Mouse (Mus musculus): ENCODE data around the gene Gm10277. TPM values are rescaled to one million over a fixed set of nuclear protein-coding genes. Genes with fewer than 3 reads are reported as not detected.

The Gm10277 gene
- polyA plus RNA-seq, 1 experiment, result not detected

DNA sequence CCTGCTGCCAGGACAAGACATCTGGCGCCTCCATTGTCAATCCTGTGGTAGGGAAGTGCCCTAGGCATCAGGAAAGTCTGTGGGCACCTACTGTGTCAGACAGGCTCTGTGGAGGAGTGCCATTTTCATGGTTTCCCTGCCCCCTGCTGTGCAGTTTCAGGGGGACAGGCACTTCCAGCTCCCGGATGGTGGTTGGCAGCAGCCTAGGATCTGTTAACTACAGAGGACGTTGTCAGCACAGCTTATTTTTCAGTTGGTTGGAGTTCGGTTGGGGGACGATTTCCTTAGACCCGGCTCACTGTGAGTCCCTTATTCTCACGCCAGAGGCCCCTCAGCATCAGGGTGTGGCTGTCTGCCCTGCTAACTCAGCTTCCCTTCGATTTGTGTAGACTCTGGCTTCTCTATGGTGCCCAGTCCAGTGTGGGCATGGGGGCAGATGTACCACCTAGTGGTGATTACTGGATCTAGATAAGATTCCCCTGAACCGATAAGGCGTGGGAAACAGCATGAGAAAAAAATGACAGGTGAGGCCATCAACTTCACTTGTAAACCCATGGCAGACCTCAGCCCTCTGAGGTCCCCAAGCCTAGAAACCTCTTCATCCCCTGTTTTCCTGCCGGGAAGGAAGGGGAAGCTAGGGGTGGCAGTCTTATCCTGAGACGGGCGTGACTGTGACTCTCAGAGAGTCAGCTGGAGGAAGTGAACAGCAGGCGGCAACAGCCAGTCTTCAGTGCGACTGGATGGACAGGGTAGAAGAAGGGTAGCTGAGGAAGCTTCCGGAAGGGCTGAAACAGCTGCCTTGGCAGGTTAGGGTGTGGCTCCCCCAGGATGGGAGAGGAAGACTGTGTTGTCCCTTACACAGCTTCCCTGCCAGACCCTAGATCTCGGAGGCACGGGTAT is 3.5 kb downstream of the Gm10277 start:
- H3K4me3 ChIP-seq (ENCODE audit: low read depth, low read length), result peak overlapping the region; percentile 24
- H3K36me3 ChIP-seq (ENCODE audit: control insufficient read depth, insufficient read depth, low read length), result peaks cover 8% of the 10 kb centered on the region
- 13% methylated on average over 18 of the region's 18 CpGs for WGBS
- peaks cover 52% of the 10 kb centered on the region for H3K4me1 ChIP-seq (ENCODE audit: control insufficient read depth, insufficient read depth, insufficient read length, low read length)
- no peaks in the 10 kb centered on the region for H3K27me3 ChIP-seq (ENCODE audit: control insufficient read depth, insufficient read depth, low read length)
- peak; percentile 11; the same call in 1 of the 2 replicates for TF ChIP-seq CTCF (IDR thresholded peaks at IDR 0.05; ENCODE audit: extremely low read depth, insufficient read length, insufficient replicate concordance, low read depth, low read length)
- TF ChIP-seq POLR2A (IDR thresholded peaks at IDR 0.05; ENCODE audit: low read depth, low read length), result no peak; the same call in 1 of the 2 replicates
- H3K27ac ChIP-seq (ENCODE audit: insufficient read depth, low read depth, low read length), result peak overlapping the region; percentile 97

DNA sequence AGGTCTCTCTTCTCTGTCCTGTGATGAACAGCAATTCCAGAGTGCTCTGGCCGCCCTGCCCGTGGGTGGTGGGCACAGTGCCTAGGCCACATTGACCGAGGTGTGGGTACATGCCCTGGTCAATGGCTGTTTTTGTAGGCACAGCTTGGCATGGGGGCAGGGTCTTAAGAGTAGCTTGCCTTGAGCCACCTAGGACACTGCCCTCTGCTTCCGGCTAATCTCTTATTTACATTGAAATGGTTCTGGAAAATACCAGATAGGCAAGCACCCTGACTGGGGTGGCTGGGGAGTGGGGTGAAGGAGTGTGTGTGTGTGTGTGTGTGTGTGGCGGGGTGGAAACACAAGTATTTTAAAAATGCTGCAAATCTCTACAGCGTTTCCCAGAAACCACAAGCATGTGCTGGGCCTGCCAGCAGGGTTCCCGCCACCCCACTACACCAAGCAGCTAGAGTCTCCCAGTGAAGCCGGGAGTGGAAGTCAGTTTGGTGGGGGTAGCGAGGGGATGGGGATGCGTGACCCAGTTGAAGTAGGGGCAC is 4.3 kb downstream of the Gm10277 start:
- Histone ChIP-seq H3K4me1 (ENCODE audit: control insufficient read depth, insufficient read depth, insufficient read length, low read length) (peaks cover 52% of the 10 kb centered on the region), H3K27ac (ENCODE audit: insufficient read depth, low read depth, low read length) (peak overlapping the region; percentile 97), H3K4me3 (ENCODE audit: low read depth, low read length) (no peak overlapping the region), H3K27me3 (ENCODE audit: control insufficient read depth, insufficient read depth, low read length) (no peaks in the 10 kb centered on the region), H3K36me3 (ENCODE audit: control insufficient read depth, insufficient read depth, low read length) (peaks cover 10% of the 10 kb centered on the region)
- WGBS, result 67% methylated on average over 10 of the region's 10 CpGs
- TF ChIP-seq CTCF (IDR thresholded peaks at IDR 0.05; ENCODE audit: extremely low read depth, insufficient read length, insufficient replicate concordance, low read depth, low read length), result no peak
- TF ChIP-seq POLR2A (IDR thresholded peaks at IDR 0.05; ENCODE audit: low read depth, low read length), result no peak

DNA sequence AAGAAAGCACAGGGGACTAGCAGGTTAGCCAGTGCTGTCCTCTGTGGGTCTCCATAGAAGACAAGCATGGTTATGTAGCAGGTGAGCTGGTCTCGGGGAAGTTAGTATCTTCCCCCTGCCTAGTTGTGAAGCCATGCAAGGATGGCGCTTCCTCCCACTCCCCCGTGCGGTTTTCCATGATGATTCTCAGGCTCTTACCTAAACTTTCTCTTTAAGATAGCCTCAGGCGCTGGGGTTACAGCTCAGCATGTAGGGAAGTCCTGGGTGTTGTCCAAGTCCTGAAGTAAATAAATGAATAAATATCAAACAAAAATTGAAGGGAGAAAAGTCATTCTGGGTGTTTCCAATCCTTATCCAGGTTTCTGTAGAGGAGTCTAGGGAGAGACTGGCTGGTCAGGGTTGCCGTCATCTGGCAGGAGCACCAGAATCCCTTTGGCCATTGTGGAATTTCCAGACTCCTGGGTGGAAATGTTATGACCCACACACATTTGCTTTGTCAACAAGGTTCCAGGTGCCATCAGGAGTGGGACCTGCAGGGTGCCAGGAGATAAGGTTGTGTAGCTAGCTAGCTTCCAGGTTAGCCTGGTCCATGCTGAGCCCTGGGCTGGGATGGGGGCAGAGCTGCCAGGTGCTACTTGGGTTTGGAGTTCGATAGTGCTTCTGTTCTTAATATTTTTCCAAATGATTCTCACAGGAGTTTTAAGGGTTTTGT is 5.3 kb downstream of the Gm10277 start:
- no peak for TF ChIP-seq POLR2A (IDR thresholded peaks at IDR 0.05; ENCODE audit: low read depth, low read length)
- no peak for TF ChIP-seq CTCF (IDR thresholded peaks at IDR 0.05; ENCODE audit: extremely low read depth, insufficient read length, insufficient replicate concordance, low read depth, low read length)
- peaks cover 52% of the 10 kb centered on the region for H3K4me1 ChIP-seq (ENCODE audit: control insufficient read depth, insufficient read depth, insufficient read length, low read length)
- H3K4me3 ChIP-seq (ENCODE audit: low read depth, low read length), result no peak overlapping the region
- 73% methylated on average over 7 of the region's 7 CpGs for WGBS
- H3K27ac ChIP-seq (ENCODE audit: insufficient read depth, low read depth, low read length), result peak overlapping the region; percentile 33; the same call in 1 of the 2 replicates
- peaks cover 19% of the 10 kb centered on the region for H3K36me3 ChIP-seq (ENCODE audit: control insufficient read depth, insufficient read depth, low read length)
- no peaks in the 10 kb centered on the region for H3K27me3 ChIP-seq (ENCODE audit: control insufficient read depth, insufficient read depth, low read length)

DNA sequence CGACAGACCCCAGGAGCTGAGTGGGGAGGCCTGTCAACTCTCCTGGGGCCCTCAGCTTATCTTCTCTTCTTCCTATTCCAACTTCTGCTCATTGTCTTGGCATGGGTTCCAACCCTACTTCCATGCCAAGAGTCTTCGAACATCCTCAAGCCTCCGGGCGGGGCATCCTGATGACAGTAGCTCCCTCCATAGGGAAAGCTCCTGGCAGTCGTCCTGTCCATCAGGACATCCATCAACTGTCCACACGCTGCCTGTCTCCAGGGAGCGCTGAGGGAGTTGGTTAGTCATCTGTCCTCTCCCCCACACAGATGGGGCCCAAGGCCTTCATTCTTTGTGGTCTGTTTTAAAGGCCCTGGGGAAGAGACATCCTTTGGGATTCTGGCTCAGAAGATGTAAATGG is 6.5 kb downstream of the Gm10277 start:
- H3K4me3 ChIP-seq (ENCODE audit: low read depth, low read length), result no peak overlapping the region
- H3K27me3 ChIP-seq (ENCODE audit: control insufficient read depth, insufficient read depth, low read length), result no peaks in the 10 kb centered on the region
- H3K4me1 ChIP-seq (ENCODE audit: control insufficient read depth, insufficient read depth, insufficient read length, low read length), result peaks cover 45% of the 10 kb centered on the region
- 67% methylated on average over 7 of the region's 7 CpGs for WGBS
- peaks cover 22% of the 10 kb centered on the region for H3K36me3 ChIP-seq (ENCODE audit: control insufficient read depth, insufficient read depth, low read length)
- TF ChIP-seq POLR2A (IDR thresholded peaks at IDR 0.05; ENCODE audit: low read depth, low read length), result no peak
- TF ChIP-seq CTCF (IDR thresholded peaks at IDR 0.05; ENCODE audit: extremely low read depth, insufficient read length, insufficient replicate concordance, low read depth, low read length), result no peak
- no peak overlapping the region for H3K27ac ChIP-seq (ENCODE audit: insufficient read depth, low read depth, low read length)

DNA sequence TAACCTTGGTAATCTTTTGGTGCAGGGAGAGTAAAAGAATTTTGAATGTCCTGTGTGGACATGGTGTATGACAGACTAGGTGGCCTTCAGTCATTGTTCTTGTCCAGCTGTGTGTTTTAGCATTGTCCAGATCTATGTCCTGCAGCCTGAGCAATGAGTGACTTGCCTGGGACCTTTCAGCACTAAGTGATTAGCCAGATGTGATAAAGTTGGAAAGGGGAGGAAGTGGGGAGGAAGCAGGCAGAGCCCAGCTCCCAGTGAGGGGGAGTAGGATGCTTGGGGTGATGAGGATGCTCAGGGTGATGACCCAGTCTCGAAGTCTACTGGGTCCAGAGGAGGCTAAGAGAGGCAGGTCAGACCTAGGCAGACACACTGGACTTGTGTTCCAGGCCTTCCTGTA is 8.3 kb downstream of the Gm10277 start:
- no peak overlapping the region for H3K27ac ChIP-seq (ENCODE audit: insufficient read depth, low read depth, low read length)
- TF ChIP-seq CTCF (IDR thresholded peaks at IDR 0.05; ENCODE audit: extremely low read depth, insufficient read length, insufficient replicate concordance, low read depth, low read length), result no peak
- no peak for TF ChIP-seq POLR2A (IDR thresholded peaks at IDR 0.05; ENCODE audit: low read depth, low read length)
- H3K27me3 ChIP-seq (ENCODE audit: control insufficient read depth, insufficient read depth, low read length), result no peaks in the 10 kb centered on the region
- no peak overlapping the region for H3K4me3 ChIP-seq (ENCODE audit: low read depth, low read length)
- peaks cover 22% of the 10 kb centered on the region for H3K36me3 ChIP-seq (ENCODE audit: control insufficient read depth, insufficient read depth, low read length)
- 64% methylated on average over 1 of the region's 1 CpGs for WGBS
- peaks cover 32% of the 10 kb centered on the region for H3K4me1 ChIP-seq (ENCODE audit: control insufficient read depth, insufficient read depth, insufficient read length, low read length)

DNA sequence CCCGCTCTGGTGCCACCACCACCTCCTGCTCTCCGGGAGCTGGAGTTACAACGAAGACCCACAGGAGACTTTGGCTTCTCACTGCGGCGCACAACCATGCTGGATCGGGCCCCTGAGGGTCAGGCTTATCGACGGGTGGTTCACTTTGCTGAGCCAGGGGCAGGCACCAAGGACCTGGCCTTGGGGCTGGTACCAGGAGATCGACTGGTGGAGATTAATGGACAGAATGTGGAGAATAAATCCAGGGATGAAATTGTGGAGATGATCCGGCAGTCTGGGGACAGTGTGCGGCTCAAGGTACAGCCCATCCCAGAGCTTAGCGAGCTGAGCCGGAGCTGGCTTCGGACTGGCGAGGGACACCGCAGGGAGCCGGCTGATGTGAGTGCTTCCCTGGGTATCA is 9.6 kb downstream of the Gm10277 start:
- Histone ChIP-seq H3K4me3 (ENCODE audit: low read depth, low read length) (no peak overlapping the region), H3K4me1 (ENCODE audit: control insufficient read depth, insufficient read depth, insufficient read length, low read length) (peaks cover 25% of the 10 kb centered on the region; the same call in 1 of the 2 replicates), H3K36me3 (ENCODE audit: control insufficient read depth, insufficient read depth, low read length) (peaks cover 22% of the 10 kb centered on the region), H3K27me3 (ENCODE audit: control insufficient read depth, insufficient read depth, low read length) (no peaks in the 10 kb centered on the region), H3K27ac (ENCODE audit: insufficient read depth, low read depth, low read length) (no peak overlapping the region)
- WGBS, result 95% methylated on average over 17 of the region's 17 CpGs
- TF ChIP-seq POLR2A (IDR thresholded peaks at IDR 0.05; ENCODE audit: low read depth, low read length) (no peak), CTCF (IDR thresholded peaks at IDR 0.05; ENCODE audit: extremely low read depth, insufficient read length, insufficient replicate concordance, low read depth, low read length) (no peak)

DNA sequence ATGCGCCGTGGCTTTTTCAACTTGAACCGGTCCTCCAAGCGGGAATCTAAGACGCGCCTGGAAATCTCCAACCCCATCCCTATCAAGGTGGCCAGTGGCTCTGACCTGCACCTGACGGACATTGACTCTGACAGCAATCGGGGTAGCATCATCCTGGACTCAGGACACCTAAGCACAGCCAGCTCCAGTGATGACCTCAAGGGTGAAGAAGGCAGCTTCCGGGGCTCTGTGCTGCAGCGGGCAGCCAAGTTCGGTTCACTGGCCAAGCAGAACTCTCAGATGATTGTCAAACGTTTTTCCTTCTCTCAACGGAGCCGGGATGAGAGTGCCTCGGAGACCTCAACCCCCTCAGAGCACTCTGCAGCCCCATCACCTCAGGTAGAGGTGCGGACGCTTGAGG is 10.1 kb downstream of the Gm10277 start:
- Histone ChIP-seq H3K27me3 (ENCODE audit: control insufficient read depth, insufficient read depth, low read length) (no peaks in the 10 kb centered on the region), H3K27ac (ENCODE audit: insufficient read depth, low read depth, low read length) (no peak overlapping the region), H3K4me1 (ENCODE audit: control insufficient read depth, insufficient read depth, insufficient read length, low read length) (peaks cover 27% of the 10 kb centered on the region), H3K4me3 (ENCODE audit: low read depth, low read length) (no peak overlapping the region), H3K36me3 (ENCODE audit: control insufficient read depth, insufficient read depth, low read length) (peaks cover 22% of the 10 kb centered on the region)
- 93% methylated on average over 17 of the region's 17 CpGs for WGBS
- TF ChIP-seq CTCF (IDR thresholded peaks at IDR 0.05; ENCODE audit: extremely low read depth, insufficient read length, insufficient replicate concordance, low read depth, low read length) (no peak), POLR2A (IDR thresholded peaks at IDR 0.05; ENCODE audit: low read depth, low read length) (no peak)
